8 mouse cellular contexts compared by ENCODE assay signal in genomic region chr4:135203806-135204560, GRCm38 (mm10).
DNase-seq lines count a peak whose midpoint lies in the region; ATAC-seq lines count a peak whose summit lies in the region.

No protein-coding gene starts in this region.

- no peak for ATAC-seq in heart, embryonic 14.5 days (ENCODE audit: insufficient number of reproducible peaks, insufficient read depth, low FRiP score, low read depth)
- ATAC-seq in hindbrain, embryonic 14.5 days (ENCODE audit: low FRiP score): no peak
- ATAC-seq in midbrain, embryonic 14.5 days (ENCODE audit: low FRiP score, low TSS enrichment): no peak
- no peak for ATAC-seq in frontal cortex, adult (ENCODE audit: low TSS enrichment)
- ATAC-seq in monocyte, adult 5-6 weeks (replicated peaks; ENCODE audit: insufficient number of reproducible peaks, low FRiP score, low TSS enrichment, poor library complexity, severe bottlenecking): no peak

- peak overlapping the region; percentile 42 for H3K9ac ChIP-seq in heart, embryonic 14.5 days (ENCODE audit: low read length)
- H3K9ac ChIP-seq in hindbrain, embryonic 14.5 days: no peak overlapping the region
- no peak overlapping the region for H3K9ac ChIP-seq in midbrain, embryonic 14.5 days (replicated peaks; ENCODE audit: low read length)

- 23% methylated on average over 17 of the region's 17 CpGs for WGBS in heart, embryonic 14.5 days
- 15% methylated on average over 17 of the region's 17 CpGs for WGBS in hindbrain, embryonic 14.5 days
- WGBS in midbrain, embryonic 14.5 days: 23% methylated on average over 17 of the region's 17 CpGs

- peak overlapping the region; percentile 76 for H3K4me2 ChIP-seq in heart, embryonic 14.5 days (ENCODE audit: low read length)
- H3K4me2 ChIP-seq in hindbrain, embryonic 14.5 days (replicated peaks): peak overlapping the region; percentile 44
- peak overlapping the region; percentile 42 for H3K4me2 ChIP-seq in midbrain, embryonic 14.5 days (ENCODE audit: low read length)

- no peaks in the 10 kb centered on the region for H3K36me3 ChIP-seq in heart, embryonic 14.5 days (ENCODE audit: control insufficient read depth, insufficient read depth, low read length)
- H3K36me3 ChIP-seq in hindbrain, embryonic 14.5 days (replicated peaks; ENCODE audit: control insufficient read depth, insufficient read depth): no peaks in the 10 kb centered on the region
- H3K36me3 ChIP-seq in midbrain, embryonic 14.5 days (ENCODE audit: control insufficient read depth, insufficient read depth, low read length): no peaks in the 10 kb centered on the region

- H3K27me3 ChIP-seq in heart, embryonic 14.5 days (ENCODE audit: control insufficient read depth, insufficient read depth, low read length): peaks cover 22% of the 10 kb centered on the region
- peaks cover 24% of the 10 kb centered on the region for H3K27me3 ChIP-seq in hindbrain, embryonic 14.5 days (ENCODE audit: control insufficient read depth, insufficient read depth, low read length)
- H3K27me3 ChIP-seq in midbrain, embryonic 14.5 days (ENCODE audit: control insufficient read depth, insufficient read depth, low read length): peaks cover 15% of the 10 kb centered on the region; the same call in 1 of the 2 replicates

- peaks cover 2 to 9% of the 10 kb centered on the region in 2 experiments; a peak in 3 of 4 replicates for H3K4me1 ChIP-seq in heart, embryonic 14.5 days (ENCODE audit: control insufficient read depth in 2 of 2, insufficient read depth in 2 of 2, low read length in 2 of 2)
- 0 out of 2 replicates have a peak, but pooled peaks cover 3% of the 10 kb centered on the region for H3K4me1 ChIP-seq in hindbrain, embryonic 14.5 days (replicated peaks; ENCODE audit: control insufficient read depth, insufficient read depth, low read length)
- H3K4me1 ChIP-seq in midbrain, embryonic 14.5 days (ENCODE audit: control insufficient read depth, insufficient read depth, low read length): peaks cover 5% of the 10 kb centered on the region

- peak overlapping the region in 1 of 2 experiments; percentile 31; a peak in 2 of 4 replicates for H3K4me3 ChIP-seq in heart, embryonic 14.5 days (ENCODE audit: control insufficient read depth in 1 of 2, insufficient read depth in 1 of 2, low read depth in 1 of 2, low read length in 2 of 2)
- H3K4me3 ChIP-seq in hindbrain, embryonic 14.5 days (replicated peaks; ENCODE audit: low read length): 0 out of 2 replicates have a peak overlapping the region, but pooled peaks have one; percentile 5
- no peak overlapping the region for H3K4me3 ChIP-seq in midbrain, embryonic 14.5 days (replicated peaks; ENCODE audit: low read depth, low read length)

- no peaks in the 10 kb centered on the region for H3K9me3 ChIP-seq in heart, embryonic 14.5 days (ENCODE audit: control insufficient read depth, low read length)
- H3K9me3 ChIP-seq in hindbrain, embryonic 14.5 days (ENCODE audit: control insufficient read depth, low read length): no peaks in the 10 kb centered on the region
- no peaks in the 10 kb centered on the region for H3K9me3 ChIP-seq in midbrain, embryonic 14.5 days (ENCODE audit: control insufficient read depth, low read length)

- intact Hi-C loops in heart, postnatal 14 days (cut with DNase I): loop anchor here (2.0 kb wide), 1 partner anchor 137 kb away; no protein-coding TSS in a partner anchor

- no peak overlapping the region for H3K27ac ChIP-seq in heart, embryonic 14.5 days (replicated peaks in 1 of 2; ENCODE audit: control insufficient read depth in 1 of 2, insufficient read depth in 1 of 2, low read depth in 2 of 2, low read length in 2 of 2)
- no peak overlapping the region for H3K27ac ChIP-seq in hindbrain, embryonic 14.5 days
- H3K27ac ChIP-seq in midbrain, embryonic 14.5 days (replicated peaks; ENCODE audit: low read depth, low read length): no peak overlapping the region

- DNase-seq in heart, postnatal 14 days: no peak
- peak; percentile 20 for DNase-seq in adrenal gland, postnatal 25 days
- no peak for DNase-seq in hindbrain, embryonic 14.5 days (ENCODE audit: low spot score)
- DNase-seq in midbrain, embryonic 14.5 days: no peak
- no peak for DNase-seq in left cerebral cortex, adult 9 months (ENCODE audit: low spot score in 2 of 2)
